Mouse (Mus musculus): ENCODE results near the gene Amigo3. TPM values are rescaled to one million over a fixed set of nuclear protein-coding genes. Genes with fewer than 3 reads are reported as not detected.

The Amigo3 gene
- polyA plus RNA-seq, 1 experiment from 2014 or later = 1.8 TPM

GRCm38 (mm10) chr9:108090611-108091120 is 37.7 kb downstream of the Amigo3 start:
- 98% methylated on average over 7 of the region's 7 CpGs for WGBS
- Histone ChIP-seq H3K4me1 (replicated peaks; ENCODE audit: control insufficient read depth, insufficient read depth, low read length) (peaks cover 2% of the 10 kb centered on the region; the same call in 1 of the 2 replicates), H3K4me2 (replicated peaks; ENCODE audit: low read depth, low read length) (no peak overlapping the region), H3K4me3 (ENCODE audit: low read depth, low read length) (no peak overlapping the region), H3K36me3 (ENCODE audit: control insufficient read depth, insufficient read depth, low read length) (peaks cover 10% of the 10 kb centered on the region; the same call in 1 of the 2 replicates), H3K9ac (ENCODE audit: low read depth, low read length) (no peak overlapping the region), H3K27ac (ENCODE audit: low read depth, low read length) (no peak overlapping the region), H3K27me3 (ENCODE audit: control insufficient read depth, insufficient read depth, low read length) (no peaks in the 10 kb centered on the region), H3K9me3 (ENCODE audit: control insufficient read depth, low read length) (no peaks in the 10 kb centered on the region)
- DNase-seq (ENCODE audit: low spot score) = no peak
- ATAC-seq (ENCODE audit: low FRiP score) = no peak

GRCm38 (mm10) chr9:108093586-108093985 is 40.6 kb downstream of the Amigo3 start:
- WGBS = 74% methylated on average over 10 of the region's 10 CpGs
- DNase-seq (ENCODE audit: low spot score) (no peak), ATAC-seq (ENCODE audit: low FRiP score) (no peak)
- no peak overlapping the region for H3K27ac ChIP-seq (ENCODE audit: low read depth, low read length)
- peak overlapping the region; percentile 77 for H3K4me3 ChIP-seq (ENCODE audit: low read depth, low read length)
- peak overlapping the region; percentile 90 for H3K4me2 ChIP-seq (replicated peaks; ENCODE audit: low read depth, low read length)
- H3K9ac ChIP-seq (ENCODE audit: low read depth, low read length) = peak overlapping the region; percentile 80
- peaks cover 5% of the 10 kb centered on the region; the same call in 1 of the 2 replicates for H3K36me3 ChIP-seq (ENCODE audit: control insufficient read depth, insufficient read depth, low read length)
- no peaks in the 10 kb centered on the region for H3K9me3 ChIP-seq (ENCODE audit: control insufficient read depth, low read length)
- no peaks in the 10 kb centered on the region for H3K27me3 ChIP-seq (ENCODE audit: control insufficient read depth, insufficient read depth, low read length)
- H3K4me1 ChIP-seq (replicated peaks; ENCODE audit: control insufficient read depth, insufficient read depth, low read length) = peaks cover 2% of the 10 kb centered on the region; the same call in 1 of the 2 replicates

GRCm38 (mm10) chr9:108094184-108094941 is 41.4 kb downstream of the Amigo3 start, which contains the start of gene Apeh:
Apeh (minus strand) TSS chr9:108094606.
- peak within 1 kb of the TSS; percentile 47 for H3K27ac ChIP-seq (ENCODE audit: low read depth, low read length)

GRCm38 (mm10) chr9:108094998-108095411 is 42.0 kb downstream of the Amigo3 start:
- no peak; the same call in none of the 2 replicates for ATAC-seq (ENCODE audit: low FRiP score)
- Histone ChIP-seq H3K4me1 (replicated peaks; ENCODE audit: control insufficient read depth, insufficient read depth, low read length) (peaks cover 2% of the 10 kb centered on the region; the same call in 1 of the 2 replicates), H3K9me3 (ENCODE audit: control insufficient read depth, low read length) (no peaks in the 10 kb centered on the region), H3K4me2 (replicated peaks; ENCODE audit: low read depth, low read length) (peak overlapping the region; percentile 90), H3K27me3 (ENCODE audit: control insufficient read depth, insufficient read depth, low read length) (no peaks in the 10 kb centered on the region), H3K36me3 (ENCODE audit: control insufficient read depth, insufficient read depth, low read length) (0 out of 2 replicates have a peak, but pooled peaks cover 5% of the 10 kb centered on the region), H3K4me3 (ENCODE audit: low read depth, low read length) (peak overlapping the region; percentile 77), H3K9ac (ENCODE audit: low read depth, low read length) (peak overlapping the region; percentile 80; the same call in 1 of the 2 replicates), H3K27ac (ENCODE audit: low read depth, low read length) (peak overlapping the region; percentile 47; the same call in 1 of the 2 replicates)
- 0% methylated on average over 16 of the region's 16 CpGs for WGBS
- DNase-seq (ENCODE audit: low spot score) = peak; percentile 46

More at GRCm38 (mm10) chr9:108094184-108094941, 41.4 kb downstream of the Amigo3 start, which contains the start of gene Apeh:
- WGBS = under 1% methylated on average over 45 of the region's 52 CpGs
- Histone ChIP-seq H3K4me2 (replicated peaks; ENCODE audit: low read depth, low read length) (peak within 1 kb of the TSS; percentile 90), H3K4me1 (replicated peaks; ENCODE audit: control insufficient read depth, insufficient read depth, low read length) (peaks cover 2% of the 10 kb centered on the region; the same call in 1 of the 2 replicates), H3K9ac (ENCODE audit: low read depth, low read length) (peak within 1 kb of the TSS; percentile 80), H3K27me3 (ENCODE audit: control insufficient read depth, insufficient read depth, low read length) (no peaks in the 10 kb centered on the region), H3K4me3 (ENCODE audit: low read depth, low read length) (peak within 1 kb of the TSS; percentile 77), H3K36me3 (ENCODE audit: control insufficient read depth, insufficient read depth, low read length) (0 out of 2 replicates have a peak, but pooled peaks cover 5% of the 10 kb centered on the region), H3K9me3 (ENCODE audit: control insufficient read depth, low read length) (no peaks in the 10 kb centered on the region)
- DNase-seq (ENCODE audit: low spot score) = peak; percentile 97
- peak; percentile 95 for ATAC-seq (ENCODE audit: low FRiP score)

GRCm38 (mm10) chr9:108095518-108095917 is 42.6 kb downstream of the Amigo3 start:
- peak overlapping the region; percentile 32; the same call in 1 of the 2 replicates for H3K9ac ChIP-seq (ENCODE audit: low read depth, low read length)
- WGBS = 14% methylated on average over 3 of the region's 3 CpGs

GRCm38 (mm10) chr9:108095949-108096712 is 43.2 kb downstream of the Amigo3 start:
- Histone ChIP-seq H3K4me2 (replicated peaks; ENCODE audit: low read depth, low read length) (0 out of 2 replicates have a peak overlapping the region, but pooled peaks have one; percentile 11), H3K4me3 (ENCODE audit: low read depth, low read length) (no peak overlapping the region), H3K9me3 (ENCODE audit: control insufficient read depth, low read length) (no peaks in the 10 kb centered on the region), H3K4me1 (replicated peaks; ENCODE audit: control insufficient read depth, insufficient read depth, low read length) (peaks cover 2% of the 10 kb centered on the region; the same call in 1 of the 2 replicates), H3K27me3 (ENCODE audit: control insufficient read depth, insufficient read depth, low read length) (no peaks in the 10 kb centered on the region), H3K9ac (ENCODE audit: low read depth, low read length) (no peak overlapping the region), H3K36me3 (ENCODE audit: control insufficient read depth, insufficient read depth, low read length) (no peaks in the 10 kb centered on the region), H3K27ac (ENCODE audit: low read depth, low read length) (no peak overlapping the region)
- no peak for DNase-seq (ENCODE audit: low spot score)
- WGBS = 65% methylated on average over 10 of the region's 10 CpGs
- ATAC-seq (ENCODE audit: low FRiP score) = no peak

More at GRCm38 (mm10) chr9:108095518-108095917, 42.6 kb downstream of the Amigo3 start:
- peak overlapping the region; percentile 90 for H3K4me2 ChIP-seq (replicated peaks; ENCODE audit: low read depth, low read length)
- H3K4me1 ChIP-seq (replicated peaks; ENCODE audit: control insufficient read depth, insufficient read depth, low read length) = peaks cover 2% of the 10 kb centered on the region; the same call in 1 of the 2 replicates
- DNase-seq (ENCODE audit: low spot score) = peak; percentile 81
- H3K36me3 ChIP-seq (ENCODE audit: control insufficient read depth, insufficient read depth, low read length) = 0 out of 2 replicates have a peak, but pooled peaks cover 2% of the 10 kb centered on the region
- no peaks in the 10 kb centered on the region for H3K9me3 ChIP-seq (ENCODE audit: control insufficient read depth, low read length)
- no peak overlapping the region for H3K27ac ChIP-seq (ENCODE audit: low read depth, low read length)
- H3K4me3 ChIP-seq (ENCODE audit: low read depth, low read length) = peak overlapping the region; percentile 77
- no peak for ATAC-seq (ENCODE audit: low FRiP score)
- no peaks in the 10 kb centered on the region for H3K27me3 ChIP-seq (ENCODE audit: control insufficient read depth, insufficient read depth, low read length)

- Histone ChIP-seq H3K9me3 (ENCODE audit: control insufficient read depth, low read length) (no peaks in the 10 kb centered on the region), H3K27ac (ENCODE audit: low read depth, low read length) (no peak overlapping the region), H3K27me3 (ENCODE audit: control insufficient read depth, insufficient read depth, low read length) (no peaks in the 10 kb centered on the region), H3K4me1 (replicated peaks; ENCODE audit: control insufficient read depth, insufficient read depth, low read length) (peaks cover 2% of the 10 kb centered on the region), H3K9ac (ENCODE audit: low read depth, low read length) (no peak overlapping the region), H3K4me3 (ENCODE audit: low read depth, low read length) (no peak overlapping the region), H3K36me3 (ENCODE audit: control insufficient read depth, insufficient read depth, low read length) (no peaks in the 10 kb centered on the region), H3K4me2 (replicated peaks; ENCODE audit: low read depth, low read length) (no peak overlapping the region)
- 76% methylated on average over 8 of the region's 8 CpGs for WGBS
- DNase-seq (ENCODE audit: low spot score) (no peak), ATAC-seq (ENCODE audit: low FRiP score) (no peak)
Observed at GRCm38 (mm10) chr9:108099619-108100018, 46.7 kb downstream of the Amigo3 start.
